Mouse (Mus musculus): ENCODE results near the gene Clybl. TPM values are rescaled to one million over a fixed set of nuclear protein-coding genes. Genes with fewer than 3 reads are reported as not detected.

Gene Clybl
- total RNA-seq, 1 experiment from 2014 or later: 2.1 TPM

DNA sequence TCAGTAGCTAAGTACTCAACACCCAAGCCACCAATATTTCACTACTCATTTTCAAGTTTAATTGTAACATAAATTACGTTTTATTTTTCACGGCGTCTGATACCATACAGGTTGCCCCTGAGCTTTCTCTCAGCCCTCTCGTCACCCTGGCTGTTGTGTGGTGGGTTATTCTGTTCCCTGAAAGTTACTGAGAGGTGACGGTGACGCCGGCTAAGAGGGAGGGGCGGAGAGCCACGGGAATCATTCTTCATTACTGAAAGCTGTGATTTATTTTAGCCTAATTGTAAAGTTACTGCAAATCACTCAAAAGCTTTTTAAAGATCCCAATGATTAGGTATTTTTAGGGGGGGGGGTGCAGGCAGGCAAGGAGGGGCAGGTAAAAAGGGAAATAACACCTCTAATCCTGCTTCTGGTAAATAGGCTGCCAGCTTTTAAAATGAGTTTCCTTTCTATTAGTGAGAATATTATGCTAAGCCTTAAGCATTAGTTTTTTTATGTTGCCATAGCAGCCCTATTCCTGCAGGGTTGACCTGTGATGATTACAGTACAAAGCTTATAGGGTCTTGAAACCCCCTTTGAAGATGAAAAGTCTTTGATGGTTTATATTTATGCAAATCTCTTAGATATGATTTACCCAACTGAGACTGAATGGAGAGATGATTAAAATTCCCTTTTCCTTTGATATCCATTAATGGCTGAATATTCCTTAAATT, 192.9 kb downstream of the Clybl start:
- no peak for ATAC-seq (ENCODE audit: extremely low read depth, insufficient number of reproducible peaks, low FRiP score, poor library complexity, severe bottlenecking)

DNA sequence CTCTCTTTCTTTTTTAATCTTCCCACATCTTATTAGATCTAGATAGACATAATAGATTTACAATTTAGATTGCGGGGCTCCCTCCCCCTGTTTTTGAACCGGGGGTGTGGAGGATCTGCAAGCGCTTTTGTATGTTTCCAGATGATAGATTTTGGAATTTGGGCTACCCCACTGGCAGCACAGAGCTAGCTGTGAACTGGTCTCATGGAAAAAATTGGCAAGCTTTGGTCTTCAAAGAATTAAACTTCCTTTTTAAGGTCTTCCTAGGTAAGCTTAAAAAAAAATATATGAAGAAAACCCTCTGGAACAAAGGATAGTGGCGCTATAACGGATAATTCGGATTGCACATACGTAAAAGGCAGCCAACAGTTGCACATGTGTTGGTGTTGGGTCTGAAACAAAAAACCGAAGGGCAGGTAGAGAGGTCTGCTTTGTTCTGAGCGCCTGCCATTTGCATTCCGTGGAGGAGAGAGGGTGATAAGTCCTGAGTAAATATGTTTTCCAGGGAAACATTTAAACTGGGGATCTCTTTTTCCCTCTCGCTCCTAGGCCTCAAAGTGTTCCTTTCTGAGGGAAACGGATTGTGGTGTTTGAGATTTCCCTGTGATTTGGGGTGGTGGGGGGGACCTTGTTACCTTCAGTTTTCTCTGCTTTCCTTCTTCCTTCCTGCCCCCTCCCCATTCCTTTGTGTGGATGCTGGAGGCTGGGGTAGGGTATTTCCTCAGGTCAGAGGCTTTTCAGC, 193.7 kb downstream of the Clybl start:
- ATAC-seq (ENCODE audit: extremely low read depth, insufficient number of reproducible peaks, low FRiP score, poor library complexity, severe bottlenecking): no peak

- no peak for ATAC-seq (ENCODE audit: extremely low read depth, insufficient number of reproducible peaks, low FRiP score, poor library complexity, severe bottlenecking)
Measured at GRCm38 (mm10) chr14:122376482-122377143, 195.1 kb downstream of the Clybl start.

GRCm38 (mm10) chr14:122377681-122378080, 196.2 kb downstream of the Clybl start:
- no peak for ATAC-seq (ENCODE audit: extremely low read depth, insufficient number of reproducible peaks, low FRiP score, poor library complexity, severe bottlenecking)

GRCm38 (mm10) chr14:122379076-122379475, 197.6 kb downstream of the Clybl start:
- ATAC-seq (ENCODE audit: extremely low read depth, insufficient number of reproducible peaks, low FRiP score, poor library complexity, severe bottlenecking): no peak

GRCm38 (mm10) chr14:122379996-122380395, 198.5 kb downstream of the Clybl start:
- ATAC-seq (ENCODE audit: extremely low read depth, insufficient number of reproducible peaks, low FRiP score, poor library complexity, severe bottlenecking): no peak

DNA sequence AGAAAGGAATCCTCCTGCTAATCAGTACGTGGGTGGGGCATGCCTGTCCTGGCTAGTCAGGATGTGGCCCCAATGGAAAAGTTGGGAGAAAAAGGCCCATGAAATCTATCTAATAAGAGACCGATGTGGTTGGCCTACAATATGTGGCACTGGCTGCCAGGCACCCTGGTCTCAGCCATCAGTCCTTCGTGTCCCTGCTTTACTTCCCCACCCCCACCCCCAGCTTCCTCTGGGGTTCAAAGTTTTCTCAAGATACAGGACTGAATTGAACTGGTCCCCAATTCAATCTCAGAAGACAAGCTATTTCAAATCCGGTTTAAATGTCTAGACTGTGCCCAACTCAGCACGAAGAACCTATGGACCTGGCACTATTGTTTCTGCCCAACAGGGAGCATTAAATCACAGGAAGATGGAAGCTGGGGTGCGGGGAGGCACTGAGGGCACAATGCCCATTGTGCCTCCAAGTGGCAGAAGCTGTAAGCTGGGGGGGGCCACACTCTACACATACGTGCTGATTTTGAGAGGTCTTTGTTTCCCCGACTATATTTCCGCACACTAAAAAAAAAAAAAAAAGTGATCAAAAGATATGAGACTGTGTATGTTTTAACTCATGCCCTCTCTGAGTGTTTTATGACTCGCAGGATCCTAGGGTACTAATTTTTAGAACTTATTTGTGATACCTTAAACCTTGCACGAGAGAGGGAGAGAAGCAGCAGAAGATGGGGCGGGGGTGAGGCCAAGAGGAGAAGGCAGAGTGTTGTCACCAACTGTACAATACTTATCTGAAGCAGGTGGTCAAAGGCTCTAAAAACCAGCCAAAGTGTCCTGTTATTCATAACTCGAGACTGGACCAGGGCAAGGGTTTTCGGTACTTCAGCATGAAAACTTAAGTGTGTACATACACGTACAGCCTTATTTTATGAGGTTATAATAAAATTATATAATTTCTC, 199.7 kb downstream of the Clybl start:
- no peak for ATAC-seq (ENCODE audit: extremely low read depth, insufficient number of reproducible peaks, low FRiP score, poor library complexity, severe bottlenecking)

DNA sequence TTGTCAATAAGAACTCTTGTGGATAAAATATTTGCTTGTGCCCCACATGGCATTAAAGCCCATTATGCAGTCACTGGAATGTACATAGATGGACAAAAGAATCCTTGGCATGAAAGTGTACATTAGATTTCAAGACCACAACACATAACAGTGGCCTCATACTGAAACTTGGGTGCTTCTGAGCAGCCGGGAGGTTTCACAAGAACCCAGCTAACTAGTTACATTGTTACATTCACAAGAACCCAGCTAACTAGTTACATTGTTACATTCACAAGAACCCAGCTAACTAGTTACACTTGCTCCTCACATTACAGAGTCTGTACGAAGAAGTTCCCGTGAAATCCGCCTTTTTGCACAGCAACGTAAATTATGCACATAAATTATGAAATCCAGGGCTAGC, 200.8 kb downstream of the Clybl start:
- no peak for ATAC-seq (ENCODE audit: extremely low read depth, insufficient number of reproducible peaks, low FRiP score, poor library complexity, severe bottlenecking)

DNA sequence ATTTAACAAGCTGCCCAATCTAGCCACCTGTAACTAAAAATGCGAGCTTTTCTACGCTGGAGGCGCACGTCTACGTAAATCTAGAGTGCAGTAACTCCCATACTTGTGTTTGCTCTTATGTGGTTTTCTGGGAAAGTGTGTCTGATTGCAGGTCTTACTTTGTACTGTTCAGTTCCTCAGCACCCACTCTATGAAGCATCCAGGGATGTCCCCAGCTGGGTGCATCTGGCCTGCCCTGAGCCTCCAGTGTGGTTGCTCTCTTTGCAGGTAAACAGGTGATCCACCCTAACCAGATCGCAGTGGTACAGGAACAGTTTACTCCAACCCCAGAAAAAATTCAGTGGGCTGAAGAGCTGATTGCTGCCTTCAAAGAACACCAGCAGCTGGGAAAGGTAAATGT, 202.4 kb downstream of the Clybl start:
- no peak for ATAC-seq (ENCODE audit: extremely low read depth, insufficient number of reproducible peaks, low FRiP score, poor library complexity, severe bottlenecking)

DNA sequence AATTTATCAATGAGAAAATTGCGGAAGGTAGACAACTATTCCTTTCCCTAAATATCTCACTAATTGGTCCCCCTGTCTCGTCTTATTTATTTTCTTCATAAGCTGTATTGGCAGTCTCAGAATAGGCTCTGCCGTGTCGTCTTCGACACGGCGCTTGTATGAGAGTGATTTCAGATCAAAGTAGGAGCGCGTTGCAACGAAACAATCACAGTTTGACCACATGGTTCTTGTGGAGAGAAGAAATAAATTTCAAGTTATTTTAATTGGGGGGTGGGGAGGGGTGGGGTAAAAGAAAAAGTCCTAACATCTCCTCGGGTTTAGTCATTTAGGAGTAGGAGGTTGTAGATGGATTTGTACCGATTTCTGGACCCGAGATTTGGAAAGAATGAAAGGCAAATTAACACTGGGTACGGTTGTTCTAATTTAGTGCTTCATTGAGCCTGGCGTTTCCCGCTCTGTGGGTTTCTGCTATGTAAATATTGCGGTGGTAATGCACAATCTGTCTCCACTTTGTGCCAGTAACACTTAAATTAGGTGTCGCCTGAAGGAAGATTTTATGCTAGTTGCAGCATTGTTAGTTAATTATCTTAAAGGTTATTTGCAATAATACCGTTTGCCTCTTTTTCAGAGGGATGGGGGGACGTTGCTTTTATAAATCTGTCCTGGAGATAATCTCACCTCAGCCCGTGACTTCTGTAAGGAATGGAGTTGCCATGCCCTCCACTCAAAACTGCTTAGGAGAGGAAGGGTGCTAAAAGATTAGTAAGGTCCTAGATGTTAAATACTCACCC, 203.1 kb downstream of the Clybl start:
- ATAC-seq (ENCODE audit: extremely low read depth, insufficient number of reproducible peaks, low FRiP score, poor library complexity, severe bottlenecking): no peak

GRCm38 (mm10) chr14:122385238-122385534, 203.7 kb downstream of the Clybl start:
- no peak for ATAC-seq (ENCODE audit: extremely low read depth, insufficient number of reproducible peaks, low FRiP score, poor library complexity, severe bottlenecking)

DNA sequence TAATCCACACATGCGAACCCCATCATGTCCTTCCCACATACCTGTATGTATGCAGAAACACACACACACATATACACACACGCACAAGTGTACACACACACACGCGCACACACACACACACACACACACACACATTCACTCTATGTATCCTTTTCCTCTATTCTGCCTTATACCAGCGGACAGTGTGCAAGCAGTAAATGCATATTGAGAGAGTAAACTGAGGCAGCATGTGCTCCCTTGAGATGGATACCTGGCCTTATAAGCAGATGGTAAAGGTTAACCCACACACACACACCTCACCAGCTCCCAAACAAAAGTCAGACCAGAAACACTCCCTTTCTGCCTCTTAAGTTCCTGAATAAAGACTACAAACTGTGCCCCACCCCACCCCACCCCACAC, 204.3 kb downstream of the Clybl start:
- no peak for ATAC-seq (ENCODE audit: extremely low read depth, insufficient number of reproducible peaks, low FRiP score, poor library complexity, severe bottlenecking)

DNA sequence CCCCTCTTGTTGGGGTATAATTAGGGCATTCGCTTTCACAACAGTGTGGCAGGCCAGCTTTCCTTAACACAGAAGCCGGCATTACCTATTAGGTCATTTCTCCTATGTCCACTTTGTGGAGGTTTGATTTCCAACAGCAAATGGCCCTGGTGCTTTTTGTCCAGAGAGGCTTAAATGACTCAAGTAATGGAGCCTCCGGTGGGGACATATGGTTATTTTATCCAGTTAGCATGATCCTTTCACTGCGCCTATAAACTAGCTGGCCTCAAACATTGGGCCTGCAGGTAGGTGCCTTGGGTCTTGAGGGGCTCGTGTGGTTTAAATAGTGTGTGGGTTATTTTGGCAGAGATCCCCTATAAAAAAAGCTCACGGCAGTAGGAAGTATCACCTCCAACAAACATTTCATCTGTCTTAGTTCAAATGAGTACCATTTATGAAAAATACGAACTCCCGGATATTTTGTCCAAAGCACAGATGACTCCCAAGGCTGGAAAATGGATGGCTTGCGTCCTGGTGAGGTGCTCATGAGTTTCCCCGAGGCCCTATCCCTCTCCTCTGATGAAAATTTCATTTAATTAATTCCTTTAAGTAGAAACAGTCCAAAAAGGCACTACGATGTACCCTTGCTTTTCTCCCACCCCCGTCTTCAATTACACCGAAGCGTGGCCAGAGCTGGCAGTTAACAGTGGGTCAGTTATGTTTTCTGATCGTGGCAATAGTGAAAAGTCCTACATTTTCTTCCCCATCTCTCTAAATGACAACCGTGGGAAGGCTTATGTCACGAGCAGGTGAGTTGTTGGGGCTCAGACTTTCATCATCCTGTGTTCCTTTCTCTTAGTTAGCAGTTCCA, 205.0 kb downstream of the Clybl start:
- no peak for ATAC-seq (ENCODE audit: extremely low read depth, insufficient number of reproducible peaks, low FRiP score, poor library complexity, severe bottlenecking)

GRCm38 (mm10) chr14:122387781-122388180, 206.3 kb downstream of the Clybl start:
- ATAC-seq (ENCODE audit: extremely low read depth, insufficient number of reproducible peaks, low FRiP score, poor library complexity, severe bottlenecking): no peak

DNA sequence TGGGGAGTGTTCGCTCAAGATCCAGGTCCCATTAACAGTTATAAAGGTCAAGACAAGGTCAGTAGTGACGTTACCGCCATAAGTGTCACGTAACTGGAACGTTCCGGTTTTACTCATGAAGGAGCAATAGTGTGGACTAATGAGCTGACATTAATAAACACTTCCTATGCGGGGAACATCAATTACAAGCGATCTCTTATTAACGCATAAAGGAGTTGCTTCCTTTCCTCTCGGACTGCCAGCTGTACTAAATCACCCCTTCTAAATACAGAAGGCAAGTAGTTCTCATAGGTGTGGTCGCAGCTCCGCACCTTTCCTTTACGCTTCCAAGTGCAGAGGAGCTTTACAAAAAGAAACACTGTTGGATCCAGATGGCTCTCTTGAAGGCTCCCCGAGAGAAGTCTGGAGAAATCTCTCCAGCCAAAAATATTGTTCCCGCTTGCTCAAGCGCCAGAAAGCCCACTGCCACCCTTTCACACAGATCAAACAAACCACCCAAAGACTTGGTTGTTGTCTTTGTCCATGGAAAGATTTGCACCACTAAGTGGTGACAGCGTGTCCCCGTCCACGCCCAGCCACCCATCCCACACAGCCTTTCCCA, 207.0 kb downstream of the Clybl start:
- no peak for ATAC-seq (ENCODE audit: extremely low read depth, insufficient number of reproducible peaks, low FRiP score, poor library complexity, severe bottlenecking)

DNA sequence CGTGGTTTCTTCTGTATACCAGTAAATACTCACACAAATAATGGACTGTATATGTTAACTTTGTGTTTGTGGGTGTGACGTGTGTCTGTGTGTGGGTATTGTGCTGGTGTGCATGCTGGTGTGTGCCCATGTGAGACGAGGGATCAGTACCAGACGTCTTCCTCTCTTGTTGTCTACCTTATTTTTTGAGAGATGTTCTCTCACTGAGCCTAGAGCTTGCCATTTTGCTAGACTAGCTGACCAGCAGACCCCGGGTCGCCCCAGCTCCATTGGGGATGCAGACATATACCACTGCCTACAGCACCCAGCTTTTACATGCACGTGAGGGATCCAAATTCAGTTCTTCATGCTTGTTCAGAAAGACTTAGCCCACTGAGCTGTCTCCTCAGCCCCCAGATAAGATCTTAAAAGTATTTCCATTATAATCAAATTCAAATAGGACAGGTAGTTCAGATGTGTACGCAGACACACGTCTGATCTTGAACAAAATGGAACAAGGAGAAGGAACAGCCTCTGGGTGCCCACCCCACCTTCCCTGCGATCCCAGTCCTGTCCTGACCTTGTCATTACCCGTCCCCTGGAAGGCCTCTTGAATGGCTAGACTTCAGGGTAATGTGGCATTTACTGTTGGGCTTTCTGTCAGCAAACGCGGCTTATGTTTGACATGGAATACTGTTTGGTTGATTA, 208.3 kb downstream of the Clybl start:
- no peak for ATAC-seq (ENCODE audit: extremely low read depth, insufficient number of reproducible peaks, low FRiP score, poor library complexity, severe bottlenecking)

- ATAC-seq (ENCODE audit: extremely low read depth, insufficient number of reproducible peaks, low FRiP score, poor library complexity, severe bottlenecking): no peak
Measured at GRCm38 (mm10) chr14:122390935-122391334, 209.4 kb downstream of the Clybl start.
